Mouse (Mus musculus): Measurements from ENCODE around the gene BC024978.

Gene BC024978

GRCm38 (mm10) chr7:27195681-27196611, at the start of gene BC024978, which contains the start of gene Snrpa:
BC024978 (plus strand) TSS chr7:27195781.
Snrpa (minus strand) TSS chr7:27196271.
- peak; percentile 100 for DNase-seq

- peak; percentile 97 for DNase-seq
These were observed 42.3 kb upstream of the BC024978 start, which contains the start of gene Cyp2t4 for GRCm38 (mm10) chr7:27153205-27153764. Cyp2t4 (plus strand) TSS chr7:27153714.

- DNase-seq: peak; percentile 91
These were observed 39.6 kb upstream of the BC024978 start for GRCm38 (mm10) chr7:27156005-27156404.

DNA sequence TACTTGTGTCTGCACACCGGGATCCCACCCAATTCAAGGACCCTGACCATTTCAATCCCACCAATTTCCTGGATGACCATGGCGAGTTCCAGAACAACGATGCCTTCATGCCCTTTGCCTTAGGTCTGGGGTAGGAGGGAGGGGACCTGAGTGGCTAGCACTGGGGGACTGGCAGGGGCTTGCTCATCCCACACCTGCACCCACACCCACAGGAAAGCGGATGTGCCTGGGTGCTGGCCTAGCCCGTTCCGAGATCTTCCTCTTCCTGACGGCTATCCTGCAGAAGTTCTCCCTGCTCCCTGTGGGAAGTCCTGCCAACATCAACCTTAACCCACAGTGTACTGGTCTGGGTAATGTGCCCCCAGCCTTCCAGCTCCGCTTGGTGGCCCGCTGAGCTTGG, 37.4 kb upstream of the BC024978 start:
- DNase-seq: peak; percentile 91

DNA sequence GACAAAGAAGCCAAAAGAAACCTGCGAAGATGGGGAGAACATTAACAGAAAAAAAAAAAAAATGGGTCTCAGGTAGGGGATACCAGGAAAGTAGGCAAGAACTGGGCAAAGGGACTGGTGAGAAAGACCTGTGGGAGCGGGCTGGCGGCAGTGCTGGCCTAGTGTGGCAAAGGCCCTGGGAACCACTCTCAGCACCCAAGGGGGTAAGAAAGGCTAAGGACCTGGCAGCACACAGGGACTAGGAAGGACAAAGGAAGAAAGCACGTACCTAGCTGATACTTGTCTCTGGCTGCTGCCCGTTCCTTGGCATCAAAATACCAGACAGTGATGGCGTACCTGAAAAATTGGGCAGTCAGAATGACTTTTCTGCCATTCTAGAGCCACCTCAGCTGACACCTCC, 36.3 kb upstream of the BC024978 start:
- peak; percentile 92 for DNase-seq

- DNase-seq: peak; percentile 99
These were observed 35.7 kb upstream of the BC024978 start for GRCm38 (mm10) chr7:27159882-27160281.

DNA sequence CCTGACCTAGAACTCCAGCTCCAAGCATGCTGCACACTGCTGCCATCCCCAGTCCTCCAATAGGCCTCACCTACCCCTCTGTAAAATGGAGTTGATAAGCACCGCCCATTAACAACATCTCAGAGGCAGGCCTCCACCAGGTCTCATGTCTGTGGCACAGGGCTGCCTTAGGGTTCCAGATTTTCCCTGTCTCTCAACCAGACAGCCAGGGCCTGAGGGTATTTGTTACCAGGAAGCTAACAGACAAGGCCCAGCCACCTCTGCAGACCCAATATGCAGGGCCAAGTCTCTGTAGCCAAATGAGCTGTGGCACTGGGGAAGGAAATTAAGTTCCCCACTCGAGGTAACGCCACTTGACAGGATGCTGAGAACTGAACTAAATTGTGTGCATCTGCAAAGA, 34.7 kb upstream of the BC024978 start:
- DNase-seq: peak; percentile 93

GRCm38 (mm10) chr7:27161744-27162143, 33.8 kb upstream of the BC024978 start:
- peak; percentile 97 for DNase-seq

GRCm38 (mm10) chr7:27162780-27163449, 32.7 kb upstream of the BC024978 start:
- peak; percentile 88 for DNase-seq

DNA sequence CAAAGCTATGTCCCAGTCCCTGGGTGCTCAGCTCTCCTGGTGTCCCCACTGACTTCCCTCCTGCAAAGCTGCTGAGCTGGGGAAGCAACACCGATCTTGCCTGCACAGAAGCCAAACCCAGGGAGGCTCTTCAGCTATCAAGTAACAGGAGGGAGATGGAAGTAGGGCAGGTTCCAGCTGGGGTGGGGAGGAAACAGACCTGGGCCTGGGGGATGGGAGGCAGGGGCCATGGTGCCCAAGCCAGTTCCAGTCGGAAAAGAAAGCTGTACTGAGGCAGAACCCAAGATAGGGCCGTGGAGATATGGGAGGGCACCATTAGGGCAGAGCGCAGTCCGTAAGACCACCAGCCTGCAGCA, 32.2 kb upstream of the BC024978 start:
- peak; percentile 91 for DNase-seq

DNA sequence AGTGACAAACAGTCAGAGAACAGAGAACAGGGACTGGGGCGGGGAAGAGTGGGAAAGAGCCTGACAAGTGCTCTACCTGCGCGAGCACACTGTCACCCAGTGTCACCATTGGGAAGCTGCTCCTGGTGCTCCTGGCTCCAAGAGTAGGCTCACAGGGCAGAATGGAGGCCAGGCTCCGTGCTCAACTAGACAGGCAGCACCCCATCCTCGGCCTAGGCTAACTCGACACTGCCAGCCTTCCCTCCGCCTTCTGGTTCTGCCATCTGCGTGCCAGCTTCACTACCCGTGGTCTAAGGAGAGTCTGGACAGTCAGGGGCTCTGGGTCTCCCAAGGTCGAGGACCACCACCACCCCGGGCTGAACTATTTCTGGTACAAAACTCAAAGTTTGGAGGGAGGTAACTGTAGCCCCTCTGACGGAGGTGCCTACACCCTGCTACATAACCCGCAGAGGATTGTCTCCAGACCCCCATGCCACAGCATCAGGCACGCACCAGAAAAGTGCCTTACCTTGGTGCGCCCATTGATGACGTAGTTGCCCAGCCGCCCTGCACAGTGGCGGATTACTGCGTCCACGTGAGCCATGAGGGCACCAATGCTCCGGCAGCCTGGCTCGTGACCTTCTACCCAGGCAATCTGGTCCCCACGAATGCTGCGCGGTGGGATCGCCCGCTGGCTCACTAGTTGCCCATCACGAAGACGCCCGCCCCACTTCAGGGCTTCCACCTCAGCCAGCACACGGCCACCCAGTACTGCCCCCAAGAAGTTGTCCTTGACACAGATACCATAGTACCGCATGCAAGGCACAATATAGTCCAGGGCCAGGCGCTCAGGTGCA, 31.3 kb upstream of the BC024978 start:
- DNase-seq: peak; percentile 94

- peak; percentile 96 for DNase-seq
These were observed 30.4 kb upstream of the BC024978 start for GRCm38 (mm10) chr7:27165007-27165655.

DNA sequence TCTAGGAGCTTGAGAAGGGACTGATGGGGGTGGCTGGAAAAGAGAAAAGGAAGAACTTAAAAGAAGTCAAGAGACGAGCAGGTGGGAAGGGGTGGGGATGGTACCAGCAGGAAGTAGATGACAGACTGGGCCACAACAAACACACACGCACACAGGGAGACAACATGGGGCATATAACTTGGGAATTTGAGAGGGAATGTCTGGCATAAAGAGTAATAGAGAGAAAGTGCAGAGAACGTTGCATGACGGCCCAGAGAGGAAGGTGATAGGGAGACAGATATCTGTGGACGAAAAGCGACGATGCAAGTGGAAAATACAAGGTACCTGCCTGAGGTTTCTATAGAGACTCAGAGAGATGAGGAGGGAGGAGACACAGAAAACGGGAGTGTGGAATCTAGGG, 29.9 kb upstream of the BC024978 start:
- DNase-seq: peak; percentile 89

DNA sequence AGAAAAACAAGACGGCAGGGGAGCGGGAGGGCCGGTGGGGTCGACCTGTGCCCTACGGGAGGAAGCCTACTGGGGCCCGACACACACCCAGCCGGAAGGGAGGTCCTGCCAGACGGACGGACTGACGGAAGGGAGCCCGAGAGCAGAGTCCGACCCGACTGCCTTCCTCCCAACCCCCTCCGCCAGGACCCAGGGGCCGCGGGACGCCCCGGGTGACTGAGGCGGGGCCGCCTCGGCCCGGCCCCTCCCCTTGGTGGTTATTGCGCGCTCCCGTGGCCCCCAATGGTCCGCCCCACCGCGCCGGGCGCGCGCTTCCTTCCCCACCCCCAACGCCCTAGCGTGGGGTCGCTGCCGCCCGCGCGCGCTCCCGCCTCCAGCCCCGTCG, 29.4 kb upstream of the BC024978 start:
- DNase-seq: peak; percentile 100

DNA sequence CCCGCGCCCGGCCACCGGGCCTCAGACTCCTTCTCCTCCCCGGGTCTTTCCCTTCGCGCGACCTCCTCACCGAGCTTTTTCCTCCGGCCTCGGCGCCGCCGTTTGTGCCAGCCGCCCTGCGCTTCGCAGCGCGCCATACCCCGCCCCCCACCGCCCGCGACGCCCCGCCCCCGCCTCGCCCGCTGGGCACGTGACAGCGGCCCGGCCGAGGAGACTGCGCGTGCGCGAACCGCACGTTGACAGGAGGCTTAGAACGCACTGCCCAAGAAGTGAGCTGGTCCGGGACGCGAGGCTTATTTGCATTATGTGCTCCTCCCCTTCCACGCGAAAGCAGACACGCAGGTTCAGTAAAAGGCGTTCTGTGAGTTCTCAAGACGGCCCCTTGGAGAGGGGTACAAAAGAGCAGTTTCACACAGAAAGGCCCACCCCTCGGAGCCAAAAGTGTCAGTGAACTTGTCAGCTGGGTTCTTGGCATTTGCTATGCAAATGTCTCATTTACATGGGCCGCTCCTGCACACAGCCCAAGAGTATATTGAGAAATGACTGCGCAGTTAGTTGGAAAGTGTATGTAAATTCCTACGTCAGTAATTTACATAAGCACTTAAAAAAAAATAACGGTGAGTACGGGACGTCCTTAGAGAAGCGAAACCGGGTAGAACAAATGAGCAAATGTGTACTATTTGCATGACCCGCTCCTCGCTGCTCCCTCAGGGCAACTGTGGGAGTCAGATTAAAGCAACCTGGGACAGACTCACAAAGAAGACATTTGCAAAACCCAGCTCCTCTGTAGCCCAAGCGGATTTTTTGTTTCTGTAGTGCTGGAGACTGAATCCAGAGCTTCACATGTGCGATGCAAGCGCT, 28.7 kb upstream of the BC024978 start, which contains the start of gene Egln2:
Gene Egln2, minus strand, starts transcription at position 189 of the 861 bp plus-strand sequence.
- peak; percentile 100 for DNase-seq

DNA sequence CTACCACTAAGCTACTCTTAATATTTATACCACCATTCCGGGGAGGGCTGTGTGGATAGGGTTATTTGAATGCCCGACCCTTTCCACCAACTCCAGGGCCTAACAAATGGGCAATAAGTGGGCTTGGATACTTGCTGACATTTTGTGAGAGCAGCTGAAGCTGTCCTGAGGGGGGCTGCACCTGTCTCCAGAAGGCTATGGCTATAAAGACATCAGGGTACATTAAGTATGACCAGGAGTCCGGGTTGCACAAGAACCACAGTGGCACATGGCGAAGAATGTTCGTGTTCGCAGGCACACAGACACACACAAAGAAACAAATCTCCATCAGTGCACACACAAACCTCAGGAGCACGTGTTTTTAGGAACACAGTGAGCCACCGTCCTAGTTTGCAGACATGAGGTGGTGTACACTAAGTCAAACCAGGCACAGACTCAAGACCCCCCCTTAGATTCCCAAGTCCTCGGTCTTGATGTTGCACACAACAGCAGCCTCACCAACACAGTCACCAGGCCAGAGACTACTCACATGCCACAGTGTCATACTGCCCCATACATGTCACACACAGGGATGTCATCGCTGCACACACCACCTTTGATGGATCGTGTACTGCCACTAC, 28.0 kb upstream of the BC024978 start:
- DNase-seq: peak; percentile 92

- peak; percentile 94 for DNase-seq
These were observed 27.2 kb upstream of the BC024978 start for GRCm38 (mm10) chr7:27168371-27168770.

DNA sequence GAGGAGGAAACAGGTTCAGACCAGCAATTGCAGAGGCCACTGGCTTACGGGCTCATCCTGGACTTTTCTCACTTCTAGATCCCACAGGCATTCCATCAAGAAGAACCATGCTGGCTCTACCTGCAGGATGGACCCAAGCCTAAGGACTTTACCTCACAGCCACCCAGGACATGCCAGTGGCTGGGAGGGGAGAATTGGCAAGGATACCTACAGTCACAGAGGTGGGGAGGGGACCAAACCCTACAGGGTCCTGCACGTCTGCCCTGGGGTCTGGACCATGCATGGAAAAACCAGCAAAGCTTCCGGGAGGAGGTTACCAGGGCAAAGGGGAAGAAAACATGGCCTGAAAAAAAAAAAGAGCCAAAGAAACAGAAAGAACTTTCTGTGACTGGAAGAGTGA, 24.6 kb upstream of the BC024978 start:
- peak; percentile 91 for DNase-seq

DNA sequence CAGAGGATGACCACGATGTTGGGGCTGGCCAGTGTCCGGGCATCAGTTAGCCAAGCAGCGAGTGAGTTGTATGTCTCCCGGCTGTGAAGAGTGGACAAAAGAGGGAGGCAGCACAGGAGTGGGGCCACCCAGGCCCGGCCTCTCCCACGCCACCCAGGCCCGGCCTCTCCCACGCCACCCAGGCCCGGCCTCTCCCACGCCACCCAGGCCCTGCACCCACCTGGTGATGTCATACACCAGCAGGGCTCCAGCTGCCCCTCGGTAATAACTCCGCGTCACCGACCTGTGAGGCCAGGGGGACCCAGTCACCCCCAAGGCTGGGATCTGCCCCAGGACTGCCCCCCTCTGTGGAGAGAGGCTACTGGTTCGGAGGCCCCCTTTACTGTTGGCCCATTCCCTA, 21.1 kb upstream of the BC024978 start:
- DNase-seq: peak; percentile 89

GRCm38 (mm10) chr7:27174896-27175295, 20.7 kb upstream of the BC024978 start:
- no peak for DNase-seq

GRCm38 (mm10) chr7:27177942-27178323, 17.6 kb upstream of the BC024978 start:
- peak; percentile 87 for DNase-seq

All from heart, adult 11 months (tissue).